In the genomic region with DNA sequence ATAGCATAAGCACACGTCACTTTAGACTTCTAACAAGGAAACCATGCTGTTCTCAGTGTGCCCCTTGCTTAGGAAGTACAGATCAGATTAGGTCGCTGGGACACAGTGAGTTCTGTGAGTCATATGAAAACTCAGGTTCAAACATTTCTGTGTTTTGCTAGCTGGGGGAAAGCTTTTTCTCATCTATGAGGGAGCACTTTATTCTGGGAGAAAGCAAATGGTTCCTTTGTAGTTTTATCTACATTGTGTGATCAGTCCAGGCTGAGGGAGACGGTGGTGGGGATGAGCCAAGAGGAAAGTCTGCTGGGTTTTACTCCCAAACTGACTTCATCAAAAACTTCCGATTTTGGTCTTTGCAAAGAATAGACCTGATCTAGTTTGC, we compare ENCODE assay signal across 8 mouse cellular contexts. TPM values are rescaled to one million over a fixed set of nuclear protein-coding genes. Genes with fewer than 3 reads are reported as not detected.
"Had no signal": no experiment of that assay in that cellular context is flagged by ENCODE, and none has a peak within 500 bp of the region (broad histone marks: within the 10 kb centered on the region; RNA-seq: fewer than 3 reads in every experiment).

No protein-coding gene starts in this region.

- H3K36me3 ChIP-seq: liver, embryonic 13.5 days; midbrain, embryonic 12.5 days; midbrain, embryonic 15.5 days; neural tube, embryonic 12.5 days; neural tube, embryonic 15.5 days had no signal

- H3K9me3 ChIP-seq: liver, embryonic 13.5 days; midbrain, embryonic 12.5 days; midbrain, embryonic 15.5 days; neural tube, embryonic 12.5 days; neural tube, embryonic 15.5 days had no signal

- H3K4me1 ChIP-seq: midbrain, embryonic 15.5 days; neural tube, embryonic 12.5 days; neural tube, embryonic 15.5 days had no signal

- H3K9ac ChIP-seq: liver, embryonic 13.5 days; midbrain, embryonic 12.5 days; midbrain, embryonic 15.5 days; neural tube, embryonic 12.5 days; neural tube, embryonic 15.5 days had no signal

- H3K27me3 ChIP-seq: liver, embryonic 13.5 days; midbrain, embryonic 15.5 days; neural tube, embryonic 12.5 days; neural tube, embryonic 15.5 days had no signal

- H3K4me3 ChIP-seq: left cerebral cortex, adult 2 months; liver, embryonic 13.5 days; midbrain, embryonic 12.5 days; midbrain, embryonic 15.5 days; neural tube, embryonic 12.5 days; neural tube, embryonic 15.5 days had no signal

- H3K27ac ChIP-seq: left cerebral cortex, adult 2 months; liver, embryonic 13.5 days; macrophage; midbrain, embryonic 12.5 days; midbrain, embryonic 15.5 days; neural tube, embryonic 12.5 days; neural tube, embryonic 15.5 days had no signal

- H3K4me2 ChIP-seq: liver, embryonic 13.5 days; midbrain, embryonic 12.5 days; midbrain, embryonic 15.5 days; neural tube, embryonic 12.5 days; neural tube, embryonic 15.5 days had no signal

RNA-seq across cellular contexts. Expression of a gene that starts 19.7 kb away (rescaled TPM):
- total RNA-seq: megakaryocyte, adult 5-6 weeks had no signal
